Mouse (Mus musculus) ES-Bruce4 (cell line): ENCODE measurements around the gene Gpha2. TPM values are rescaled to one million over a fixed set of nuclear protein-coding genes. Genes with fewer than 3 reads are reported as not detected.

Experiments used
- H3K27ac ChIP-seq: 2 replicates; pipeline ENCODE4 v1.5.1; 2012; ENCODE audit warnings: low read length, inconsistent platforms; ENCODE audit not compliant: insufficient read depth
- H3K27me3 ChIP-seq: 2 replicates; pipeline ENCODE4 v1.6.1; 2012; ENCODE audit warnings: mild to moderate bottlenecking, low read length, inconsistent platforms; ENCODE audit not compliant: control insufficient read depth, poor library complexity, insufficient read depth, severe bottlenecking
- H3K36me3 ChIP-seq: 2 replicates; pipeline ENCODE4 v1.6.1; 2012; ENCODE audit warnings: inconsistent platforms, mild to moderate bottlenecking, low read length, moderate library complexity; ENCODE audit not compliant: control insufficient read depth, poor library complexity, insufficient read depth, severe bottlenecking
- H3K4me1 ChIP-seq: one replicate; pipeline ENCODE4 v1.8.1; 2011; ENCODE audit warnings: low read length; ENCODE audit not compliant: control insufficient read depth, insufficient read depth
- H3K4me3 ChIP-seq: 2 replicates; pipeline ENCODE4 v1.5.1; 2011; ENCODE audit warnings: low read depth, mild to moderate bottlenecking, low read length
- H3K9ac ChIP-seq: 2 replicates; pipeline ENCODE4 v1.6.1; 2012; ENCODE audit warnings: low read depth, mild to moderate bottlenecking, inconsistent platforms; ENCODE audit not compliant: poor library complexity, severe bottlenecking
- H3K9me3 ChIP-seq: replicated peaks from 2 replicates; pipeline ENCODE4 v1.6.1; 2012; ENCODE audit warnings: mild to moderate bottlenecking, low read length, inconsistent platforms; ENCODE audit not compliant: control insufficient read depth, poor library complexity, insufficient read depth, severe bottlenecking
- CTCF ChIP-seq: IDR thresholded peaks from one replicate; pipeline ENCODE4 v1.8.1; 2011; ENCODE audit warnings: low read depth, low read length
- EP300 ChIP-seq: IDR thresholded peaks from 2 replicates; pipeline ENCODE4 v1.6.1; 2011; ENCODE audit warnings: low read depth, low read length; ENCODE audit not compliant: insufficient read depth
- POLR2A ChIP-seq: IDR thresholded peaks from one replicate; pipeline ENCODE4 v1.8.1; 2011; ENCODE audit warnings: low read length; ENCODE audit not compliant: insufficient read depth
- polyA plus RNA-seq: library from polyadenylated mRNA; stranded (reverse); fragments of >200 nt; gene quantifications from 2 replicates; pipeline ENCODE4 v1.2.4, GENCODE M21; 2011; ENCODE audit warnings: low read depth; ENCODE audit not compliant: missing spikeins, insufficient read depth, insufficient read length

The Gpha2 gene
- polyA plus RNA-seq, 1 experiment, result 1.0 TPM

DNA sequence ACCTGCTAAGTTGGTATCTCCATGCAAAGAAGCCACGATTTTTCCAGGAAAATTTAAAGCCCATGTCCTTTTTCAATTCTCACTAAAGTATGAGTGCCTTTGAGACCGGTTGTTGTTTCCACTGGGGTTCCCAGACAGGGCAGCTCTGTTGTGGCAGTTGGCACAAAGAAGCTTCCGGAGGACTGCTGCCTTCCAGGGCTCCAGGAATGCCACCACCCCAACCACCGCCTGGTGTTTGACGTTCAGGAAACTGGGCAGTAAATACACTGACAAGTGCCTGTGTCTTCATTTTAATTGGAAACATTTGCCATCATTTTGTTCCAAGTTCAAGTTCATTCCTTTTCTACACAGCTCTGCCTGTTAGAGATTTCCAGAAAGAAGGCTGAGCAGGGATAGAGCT lies 19.5 kb upstream of the Gpha2 start:
- Histone ChIP-seq H3K4me3 (no peak overlapping the region), H3K27me3 (no peaks in the 10 kb centered on the region), H3K36me3 (no peaks in the 10 kb centered on the region), H3K9me3 (no peaks in the 10 kb centered on the region), H3K27ac (no peak overlapping the region), H3K4me1 (no peaks in the 10 kb centered on the region), H3K9ac (no peak overlapping the region)
- TF ChIP-seq EP300 (no peak), CTCF (no peak), POLR2A (no peak)

DNA sequence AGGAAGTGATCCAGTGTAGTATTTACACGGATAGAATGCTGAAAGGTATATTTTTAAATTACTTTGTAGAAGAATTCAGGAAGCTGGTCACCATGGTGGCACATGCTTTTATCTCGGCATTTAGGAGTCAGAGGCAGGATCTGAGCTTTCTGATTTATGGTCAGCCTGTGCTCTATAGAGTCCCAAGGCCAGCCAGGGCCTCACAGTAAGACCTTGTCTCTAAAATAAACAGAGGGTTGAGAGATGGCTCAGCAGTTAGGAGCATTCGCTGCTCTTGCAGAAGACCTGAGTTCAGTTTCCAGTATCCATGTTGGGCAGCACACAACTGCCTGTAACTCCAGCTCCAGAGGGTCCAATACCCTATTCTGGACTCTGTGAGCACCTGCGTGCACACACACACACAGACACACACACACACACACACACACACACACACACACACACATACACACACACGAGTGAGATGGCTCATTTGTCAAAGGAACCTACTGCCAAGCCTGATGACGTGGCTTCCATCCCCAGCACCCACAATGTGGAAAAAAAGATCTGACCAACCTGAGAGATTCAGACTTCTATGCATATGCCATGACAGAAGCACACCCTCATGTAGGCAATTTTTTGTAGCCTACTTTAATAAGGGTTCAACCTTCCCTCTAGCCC lies 10.0 kb upstream of the Gpha2 start:
- TF ChIP-seq EP300 (no peak), POLR2A (no peak), CTCF (no peak)

DNA sequence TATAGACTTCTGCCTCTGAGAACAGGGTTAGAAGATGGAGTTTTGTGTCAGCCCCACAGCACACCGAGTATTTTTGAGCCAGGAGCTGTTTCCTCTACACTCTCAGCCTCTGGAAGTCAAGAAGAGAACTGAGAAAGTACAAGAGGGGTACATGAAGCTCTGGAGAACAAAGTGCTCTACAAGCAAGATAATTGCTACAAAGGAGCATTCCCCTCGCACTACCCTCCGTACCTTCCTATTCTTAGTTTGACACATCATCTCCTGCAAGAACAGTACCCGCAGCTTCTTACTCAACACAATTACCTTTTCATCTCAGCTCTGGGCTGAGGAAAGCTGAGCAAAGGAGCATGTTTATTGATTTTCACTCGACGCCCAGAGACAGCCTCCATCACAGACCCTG lies 7.6 kb upstream of the Gpha2 start:
- H3K9ac ChIP-seq, result no peak overlapping the region
- no peak overlapping the region for H3K27ac ChIP-seq
- no peak for TF ChIP-seq CTCF
- no peak for TF ChIP-seq POLR2A
- TF ChIP-seq EP300, result no peak
- H3K4me1 ChIP-seq, result no peaks in the 10 kb centered on the region
- H3K27me3 ChIP-seq, result no peaks in the 10 kb centered on the region
- H3K36me3 ChIP-seq, result no peaks in the 10 kb centered on the region
- H3K9me3 ChIP-seq, result no peaks in the 10 kb centered on the region
- no peak overlapping the region for H3K4me3 ChIP-seq

More for the DNA sequence above, 10.0 kb upstream of the Gpha2 start:
- no peaks in the 10 kb centered on the region for H3K4me1 ChIP-seq
- no peaks in the 10 kb centered on the region for H3K36me3 ChIP-seq
- no peak overlapping the region for H3K9ac ChIP-seq
- H3K4me3 ChIP-seq, result no peak overlapping the region
- no peaks in the 10 kb centered on the region for H3K27me3 ChIP-seq
- H3K9me3 ChIP-seq, result no peaks in the 10 kb centered on the region
- no peak overlapping the region for H3K27ac ChIP-seq

DNA sequence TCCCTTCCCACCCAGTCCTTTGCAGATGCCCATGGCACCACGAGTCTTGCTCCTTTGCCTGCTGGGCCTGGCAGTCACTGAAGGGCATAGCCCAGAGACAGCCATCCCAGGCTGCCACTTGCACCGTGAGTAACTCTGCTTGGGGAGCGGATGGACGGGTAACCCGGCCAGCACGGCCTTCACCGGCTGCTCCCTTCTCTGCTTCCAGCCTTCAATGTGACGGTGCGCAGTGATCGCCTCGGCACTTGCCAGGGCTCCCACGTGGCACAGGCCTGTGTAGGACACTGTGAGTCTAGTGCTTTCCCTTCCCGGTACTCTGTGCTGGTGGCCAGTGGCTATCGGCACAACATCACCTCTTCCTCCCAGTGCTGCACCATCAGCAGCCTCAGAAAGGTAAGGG lies 583 bp downstream of the Gpha2 start:
- Histone ChIP-seq H3K36me3 (no peaks in the 10 kb centered on the region), H3K9ac (no peak overlapping the region)

DNA sequence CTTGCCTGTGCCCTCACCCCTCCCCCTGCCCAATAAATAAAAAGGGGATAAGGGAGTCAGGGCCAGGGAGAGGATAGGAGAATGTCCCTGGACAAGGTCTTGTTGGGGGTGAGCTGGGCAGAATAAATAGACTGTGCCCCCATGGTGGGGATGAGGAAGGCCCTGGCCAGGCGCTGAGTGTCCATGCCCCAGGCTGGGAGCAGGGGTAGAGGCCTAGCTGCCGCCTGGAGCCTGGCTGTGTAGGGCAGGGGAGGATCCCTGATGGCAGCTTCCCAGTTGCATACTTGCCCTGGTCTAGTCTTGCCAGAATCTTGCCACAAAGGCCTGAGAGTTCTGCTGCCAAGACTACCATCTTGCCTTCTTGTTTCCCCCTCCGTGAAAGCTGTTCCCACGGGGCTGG lies 1.7 kb downstream of the Gpha2 start:
- no peak overlapping the region for H3K27ac ChIP-seq
- no peaks in the 10 kb centered on the region for H3K9me3 ChIP-seq
- H3K27me3 ChIP-seq, result no peaks in the 10 kb centered on the region
- H3K36me3 ChIP-seq, result no peaks in the 10 kb centered on the region
- peaks cover 1% of the 10 kb centered on the region for H3K4me1 ChIP-seq
- H3K4me3 ChIP-seq, result no peak overlapping the region
- no peak for TF ChIP-seq POLR2A
- no peak for TF ChIP-seq EP300
- no peak for TF ChIP-seq CTCF
- H3K9ac ChIP-seq, result no peak overlapping the region

More for the DNA sequence above, 583 bp downstream of the Gpha2 start:
- Histone ChIP-seq H3K9me3 (no peaks in the 10 kb centered on the region), H3K27ac (no peak overlapping the region), H3K4me3 (no peak overlapping the region), H3K4me1 (peaks cover 1% of the 10 kb centered on the region), H3K27me3 (no peaks in the 10 kb centered on the region)
- TF ChIP-seq EP300, result no peak
- no peak for TF ChIP-seq POLR2A
- TF ChIP-seq CTCF, result no peak

DNA sequence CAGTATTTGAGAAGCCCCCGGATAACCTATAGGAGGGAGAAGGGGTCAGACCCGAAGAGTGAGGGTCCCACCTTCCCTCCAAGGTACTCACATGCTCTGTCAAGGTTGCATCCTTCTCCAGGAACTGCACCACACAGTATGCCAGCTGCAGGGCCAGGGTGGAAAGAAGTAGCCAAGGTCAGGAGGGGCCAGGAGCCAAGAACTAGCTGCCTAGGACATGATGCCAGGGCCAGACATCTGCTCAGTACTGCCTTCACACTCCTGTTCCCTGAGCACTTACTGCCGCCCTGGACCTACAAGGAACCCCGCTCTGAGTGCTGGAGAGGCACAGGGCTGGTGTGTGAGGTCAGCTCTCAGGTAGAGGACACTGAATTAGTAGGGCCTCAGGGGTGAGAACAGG lies 4.2 kb downstream of the Gpha2 start:
- no peak overlapping the region for H3K9ac ChIP-seq
- H3K36me3 ChIP-seq, result no peaks in the 10 kb centered on the region
- TF ChIP-seq EP300, result no peak
- no peak for TF ChIP-seq CTCF
- TF ChIP-seq POLR2A, result no peak
- no peak overlapping the region for H3K4me3 ChIP-seq
- no peak overlapping the region for H3K27ac ChIP-seq
- peaks cover 1% of the 10 kb centered on the region for H3K4me1 ChIP-seq
- H3K27me3 ChIP-seq, result no peaks in the 10 kb centered on the region
- no peaks in the 10 kb centered on the region for H3K9me3 ChIP-seq
